In the genomic region with DNA sequence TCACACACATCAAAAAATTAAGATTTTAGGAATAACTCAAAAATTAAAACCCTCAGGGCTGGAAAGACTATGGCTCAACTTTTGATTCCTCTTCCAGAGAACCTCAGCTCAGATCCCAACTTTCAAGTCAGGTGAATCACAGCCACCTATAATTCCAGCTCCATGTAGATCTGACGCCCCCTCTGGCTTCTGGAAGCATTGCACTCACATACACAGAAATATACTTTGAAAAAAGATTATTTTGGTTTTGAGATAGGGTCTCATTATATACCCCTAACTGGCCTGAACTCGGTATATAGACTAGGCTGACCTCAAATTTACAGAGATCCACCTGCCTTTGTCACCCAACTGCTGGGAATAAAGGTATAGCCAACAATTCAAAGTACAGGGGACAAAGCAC, we compare ENCODE assay signal across 26 mouse cellular contexts. TPM values are rescaled to one million over a fixed set of nuclear protein-coding genes. Genes with fewer than 3 reads are reported as not detected.
A peak's percentile ranks its signal among the peaks of the same experiment; 100 is the strongest.
DNase-seq lines count a peak whose midpoint lies in the region; ATAC-seq and TF ChIP-seq lines count a peak whose summit lies in the region.
"Had no signal": no experiment of that assay in that cellular context is flagged by ENCODE, and none has a peak within 500 bp of the region (broad histone marks: within the 10 kb centered on the region; RNA-seq: fewer than 3 reads in every experiment).

No protein-coding gene starts in this region.

- DNase-seq in intestine, embryonic 14.5 days (ENCODE audit: low spot score): peak; percentile 21
- peak; percentile 18 for DNase-seq in limb, embryonic 11.5 days (ENCODE audit: low spot score)
- no peak for DNase-seq in limb, embryonic 10.5 days (ENCODE audit: low spot score)
- no peak for DNase-seq in MEL (ENCODE audit: low read depth, low spot score)
- DNase-seq in brain, embryonic 14.5 days (ENCODE audit: low read depth): no peak
- no peak for DNase-seq in thymus, postnatal 0 days (ENCODE audit: low spot score)
- DNase-seq: adrenal gland, postnatal 10 days; B cell, adult 2 months; cerebellum, adult 11 months; cerebellum, adult 9-10 months; cerebellum, postnatal 36 days; embryo, embryonic 11 days; gastrocnemius, postnatal 36 days; heart, postnatal 14 days; kidney, adult 2 months; kidney, postnatal 10 days; lung, embryonic 14.5 days; right cerebral cortex, postnatal 4 days; thymus, postnatal 25 days had no signal

- TF ChIP-seq RAD21 in MEL (IDR thresholded peaks at IDR 0.05; ENCODE audit: low read depth, low read length): peak; percentile 2

- no peaks in the 10 kb centered on the region for H3K27me3 ChIP-seq in intestine, embryonic 14.5 days (replicated peaks; ENCODE audit: control insufficient read depth, insufficient read depth, low read length)
- H3K27me3 ChIP-seq in intestine, embryonic 16.5 days (replicated peaks; ENCODE audit: control insufficient read depth, insufficient read depth, low read length): no peaks in the 10 kb centered on the region
- no peaks in the 10 kb centered on the region for H3K27me3 ChIP-seq in limb, embryonic 11.5 days (ENCODE audit: control insufficient read depth, insufficient read depth, low read length)
- H3K27me3 ChIP-seq in limb, embryonic 10.5 days (ENCODE audit: low read depth, poor library complexity, severe bottlenecking): no peaks in the 10 kb centered on the region
- H3K27me3 ChIP-seq in MEL (ENCODE audit: control insufficient read depth in 1 of 2, insufficient read depth in 2 of 2, low read length in 2 of 2): no peaks in the 10 kb centered on the region
- H3K27me3 ChIP-seq: embryonic facial prominence, embryonic 12.5 days; limb, embryonic 15.5 days; neural tube, embryonic 13.5 days had no signal

- H3K9ac ChIP-seq in intestine, embryonic 14.5 days (ENCODE audit: low read length): no peak overlapping the region
- H3K9ac ChIP-seq in intestine, embryonic 16.5 days (ENCODE audit: low read depth, low read length): no peak overlapping the region
- H3K9ac ChIP-seq in limb, embryonic 11.5 days (ENCODE audit: low read length): no peak overlapping the region
- no peak overlapping the region for H3K9ac ChIP-seq in MEL (ENCODE audit: control insufficient read depth, low read depth, low read length, poor library complexity, severe bottlenecking)
- H3K9ac ChIP-seq: embryonic facial prominence, embryonic 12.5 days; limb, embryonic 15.5 days; liver, embryonic 14.5 days; lung, embryonic 14.5 days; neural tube, embryonic 13.5 days had no signal

- TF ChIP-seq EP300 in MEL (IDR thresholded peaks at IDR 0.05; ENCODE audit: low read depth in 1 of 2, low read length in 2 of 2): no peak

- no peak overlapping the region for H3K4me2 ChIP-seq in intestine, embryonic 14.5 days (ENCODE audit: low read length)
- no peak overlapping the region for H3K4me2 ChIP-seq in intestine, embryonic 16.5 days (ENCODE audit: low read depth, low read length)
- no peak overlapping the region for H3K4me2 ChIP-seq in limb, embryonic 11.5 days (ENCODE audit: low read depth, severe bottlenecking)
- H3K4me2 ChIP-seq: embryonic facial prominence, embryonic 12.5 days; limb, embryonic 15.5 days; lung, embryonic 14.5 days; midbrain, embryonic 11.5 days; neural tube, embryonic 13.5 days had no signal

- no peak for TF ChIP-seq POLR2A in MEL (IDR thresholded peaks at IDR 0.05; ENCODE audit: control insufficient read depth in 1 of 2, insufficient read depth in 1 of 2, low read depth in 1 of 2, low read length in 2 of 2, poor library complexity in 1 of 2)
- no peak for TF ChIP-seq POLR2A in brain, embryonic 14.5 days (IDR thresholded peaks at IDR 0.05; ENCODE audit: borderline replicate concordance, extremely low read depth, insufficient read depth, insufficient read length, poor library complexity, severe bottlenecking)

- H3K4me3 ChIP-seq in intestine, embryonic 14.5 days (ENCODE audit: low read depth, low read length): no peak overlapping the region
- H3K4me3 ChIP-seq in intestine, embryonic 16.5 days (ENCODE audit: low read length): no peak overlapping the region
- H3K4me3 ChIP-seq in limb, embryonic 11.5 days (ENCODE audit: low read depth, low read length): no peak overlapping the region
- H3K4me3 ChIP-seq in limb, embryonic 10.5 days: no peak overlapping the region
- H3K4me3 ChIP-seq in MEL (ENCODE audit: control insufficient read depth in 1 of 2, insufficient read depth in 1 of 2, low read depth in 2 of 2, low read length in 2 of 2): no peak overlapping the region
- H3K4me3 ChIP-seq: embryonic facial prominence, embryonic 12.5 days; limb, embryonic 15.5 days; neural tube, embryonic 13.5 days had no signal

- H3K4me1 ChIP-seq in intestine, embryonic 14.5 days (replicated peaks; ENCODE audit: control insufficient read depth, insufficient read depth, low read length): no peaks in the 10 kb centered on the region
- no peaks in the 10 kb centered on the region for H3K4me1 ChIP-seq in intestine, embryonic 16.5 days (ENCODE audit: control insufficient read depth, insufficient read depth, low read length)
- H3K4me1 ChIP-seq in limb, embryonic 11.5 days (ENCODE audit: control insufficient read depth, insufficient read depth, low read length): no peaks in the 10 kb centered on the region
- no peaks in the 10 kb centered on the region for H3K4me1 ChIP-seq in limb, embryonic 10.5 days
- no peaks in the 10 kb centered on the region for H3K4me1 ChIP-seq in MEL (ENCODE audit: control insufficient read depth in 1 of 2, insufficient read depth in 2 of 2, low read length in 2 of 2)
- H3K4me1 ChIP-seq: embryonic facial prominence, embryonic 12.5 days; limb, embryonic 15.5 days; neural tube, embryonic 13.5 days had no signal

- no peaks in the 10 kb centered on the region for H3K79me2 ChIP-seq in MEL (ENCODE audit: control insufficient read depth, insufficient read depth, low read length, poor library complexity)

- no peak overlapping the region for H3K27ac ChIP-seq in intestine, embryonic 14.5 days (ENCODE audit: low read depth)
- H3K27ac ChIP-seq in intestine, embryonic 16.5 days (ENCODE audit: low read length): no peak overlapping the region
- no peak overlapping the region for H3K27ac ChIP-seq in limb, embryonic 11.5 days (replicated peaks; ENCODE audit: low read depth, low read length)
- H3K27ac ChIP-seq in limb, embryonic 10.5 days: no peak overlapping the region
- H3K27ac ChIP-seq in MEL (ENCODE audit: control insufficient read depth, low read depth, low read length): no peak overlapping the region
- H3K27ac ChIP-seq: embryonic facial prominence, embryonic 12.5 days; limb, embryonic 15.5 days; liver, embryonic 14.5 days; neural tube, embryonic 13.5 days had no signal

- no peak for ATAC-seq in intestine, embryonic 14.5 days (replicated peaks; ENCODE audit: low FRiP score, low TSS enrichment, low read depth)
- ATAC-seq in intestine, embryonic 16.5 days: no peak
- ATAC-seq in limb, embryonic 11.5 days (ENCODE audit: insufficient number of reproducible peaks, low FRiP score, low TSS enrichment, low read depth): no peak
- ATAC-seq: forebrain, embryonic 14.5 days had no signal

- TF ChIP-seq CTCF in MEL (IDR thresholded peaks at IDR 0.05 in 2 of 3, conservative IDR thresholded peaks at IDR 0.05 in 1 of 3; ENCODE audit: control insufficient read depth in 1 of 3, insufficient read depth in 1 of 3, low read depth in 2 of 3, low read length in 3 of 3, poor library complexity in 1 of 3, severe bottlenecking in 1 of 3): peak; percentile 3 to 15 (median 13); a peak in 3 of 6 replicates
- peak; percentile 20; the same call in 1 of the 2 replicates for TF ChIP-seq CTCF in brain, embryonic 14.5 days (IDR thresholded peaks at IDR 0.05; ENCODE audit: borderline replicate concordance, extremely low read depth, insufficient read depth, insufficient read length)

- no peaks in the 10 kb centered on the region for H3K36me3 ChIP-seq in intestine, embryonic 14.5 days (ENCODE audit: control insufficient read depth, insufficient read depth, low read length)
- H3K36me3 ChIP-seq in intestine, embryonic 16.5 days (ENCODE audit: control insufficient read depth, insufficient read depth, low read length): no peaks in the 10 kb centered on the region
- H3K36me3 ChIP-seq in limb, embryonic 11.5 days (ENCODE audit: control insufficient read depth, insufficient read depth, low read length): no peaks in the 10 kb centered on the region
- H3K36me3 ChIP-seq in limb, embryonic 10.5 days: no peaks in the 10 kb centered on the region
- no peaks in the 10 kb centered on the region for H3K36me3 ChIP-seq in MEL (ENCODE audit: control insufficient read depth in 1 of 2, insufficient read depth in 2 of 2, low read length in 2 of 2)
- H3K36me3 ChIP-seq: embryonic facial prominence, embryonic 12.5 days; limb, embryonic 15.5 days; neural tube, embryonic 13.5 days had no signal

- H3K9me3 ChIP-seq in intestine, embryonic 14.5 days (ENCODE audit: control insufficient read depth, low read length): no peaks in the 10 kb centered on the region
- H3K9me3 ChIP-seq in intestine, embryonic 16.5 days (ENCODE audit: control insufficient read depth, low read length): no peaks in the 10 kb centered on the region
- no peaks in the 10 kb centered on the region; the same call in 1 of the 2 replicates for H3K9me3 ChIP-seq in limb, embryonic 11.5 days (ENCODE audit: control insufficient read depth, low read length)
- no peaks in the 10 kb centered on the region for H3K9me3 ChIP-seq in limb, embryonic 10.5 days (replicated peaks)
- no peaks in the 10 kb centered on the region for H3K9me3 ChIP-seq in MEL (replicated peaks; ENCODE audit: insufficient read depth, low read length)
- H3K9me3 ChIP-seq: embryonic facial prominence, embryonic 12.5 days; limb, embryonic 15.5 days; neural tube, embryonic 13.5 days had no signal

- WGBS in intestine, embryonic 14.5 days: 51% methylated on average over 2 of the region's 2 CpGs
- WGBS in intestine, embryonic 16.5 days: 44% methylated on average over 2 of the region's 2 CpGs
- 49% methylated on average over 2 of the region's 2 CpGs for WGBS in limb, embryonic 11.5 days
- WGBS in limb, embryonic 10.5 days: 41% methylated on average over 2 of the region's 2 CpGs

TF ChIP-seq in MEL, 35 proteins besides CTCF, POLR2A, EP300 and RAD21 (continues in another document):
- no peak for TF ChIP-seq ZMIZ1 (IDR thresholded peaks at IDR 0.05; ENCODE audit: low read depth, low read length)
- no peak for TF ChIP-seq HCFC1 (IDR thresholded peaks at IDR 0.05; ENCODE audit: low read depth, low read length)
- TF ChIP-seq UBTF (IDR thresholded peaks at IDR 0.05; ENCODE audit: borderline replicate concordance, insufficient read depth, low read depth, low read length): no peak

RNA-seq across cellular contexts. Expression of a gene that starts 6.4 kb away (rescaled TPM):
- 37.6 and 41.0 TPM in 2 replicates for polyA plus RNA-seq in intestine, embryonic 14.5 days (2014; fragmentation: Nextera tagmentation; extraction: Ambion mirVana)
- 32.5 and 33.2 TPM in 2 replicates for polyA plus RNA-seq in intestine, embryonic 16.5 days (2015; fragmentation: Nextera tagmentation; extraction: Ambion mirVana)
- 34.9 and 37.9 TPM in 2 replicates for polyA plus RNA-seq in limb, embryonic 11.5 days (2014; fragmentation: Nextera tagmentation; extraction: Ambion mirVana)
- 27.5 and 32.6 TPM in 2 replicates for polyA plus RNA-seq in limb, embryonic 10.5 days (2016; fragmentation: Nextera tagmentation; extraction: Ambion mirVana)
- total RNA-seq in MEL (2012; rRNA removed): 5.2 and 5.3 TPM in 2 replicates
- 1 to 10 TPM in 1 of 2 experiments, not detected in 1; 7.6 TPM for polyA plus RNA-seq in MEL (2012; ENCODE audit: insufficient read depth in 1 of 2, insufficient read length in 2 of 2, low read depth in 1 of 2, low replicate concordance in 2 of 2, missing spikeins in 1 of 2)
- 16.8 and 25.1 TPM in 2 replicates for polyA plus RNA-seq in brain, embryonic 14.5 days (2012; rRNA removed)
- 17.3 and 24.4 TPM in 2 replicates for polyA plus RNA-seq in thymus, postnatal 0 days (2015; fragmentation: Nextera tagmentation; extraction: Ambion mirVana)

Comparison
In these comparisons a context has a peak if more than half of its experiments do, and no peak if none do; other contexts are left out.
1. DNase-seq: peak in intestine, embryonic 14.5 days (single experiment) and limb, embryonic 11.5 days (single experiment); none in limb, embryonic 10.5 days (single experiment), MEL (single experiment), brain, embryonic 14.5 days (single experiment) and thymus, postnatal 0 days (single experiment).